Mouse (Mus musculus): ENCODE measurements around the gene Unc5a. TPM values are rescaled to one million over a fixed set of nuclear protein-coding genes. Genes with fewer than 3 reads are reported as not detected.

Gene Unc5a
- polyA plus RNA-seq, 1 experiment from 2014 or later, result 12.6 TPM

GRCm38 (mm10) chr13:54946406-54946805 is 2.8 kb upstream of the Unc5a start:
- no peak overlapping the region for H3K27ac ChIP-seq (replicated peaks; ENCODE audit: low read depth, low read length)
- DNase-seq (no peak), ATAC-seq (ENCODE audit: low FRiP score, low TSS enrichment) (no peak)
- no peaks in the 10 kb centered on the region for H3K9me3 ChIP-seq (ENCODE audit: control insufficient read depth, low read length)
- WGBS, result 74% methylated on average over 1 of the region's 1 CpGs
- H3K4me2 ChIP-seq (ENCODE audit: low read length), result no peak overlapping the region
- H3K4me3 ChIP-seq (replicated peaks; ENCODE audit: low read depth, low read length), result no peak overlapping the region
- H3K9ac ChIP-seq (replicated peaks; ENCODE audit: low read length), result no peak overlapping the region
- peaks cover 23% of the 10 kb centered on the region; the same call in 1 of the 2 replicates for H3K4me1 ChIP-seq (ENCODE audit: control insufficient read depth, insufficient read depth, low read length)
- peaks cover 40% of the 10 kb centered on the region for H3K27me3 ChIP-seq (ENCODE audit: control insufficient read depth, insufficient read depth, low read length)
- no peaks in the 10 kb centered on the region for H3K36me3 ChIP-seq (ENCODE audit: control insufficient read depth, insufficient read depth, low read length)

GRCm38 (mm10) chr13:54949592-54949991 is 381 bp downstream of the Unc5a start:
- Histone ChIP-seq H3K36me3 (ENCODE audit: control insufficient read depth, insufficient read depth, low read length) (no peaks in the 10 kb centered on the region), H3K9me3 (ENCODE audit: control insufficient read depth, low read length) (no peaks in the 10 kb centered on the region), H3K4me3 (replicated peaks; ENCODE audit: low read depth, low read length) (peak overlapping the region; percentile 65), H3K9ac (replicated peaks; ENCODE audit: low read length) (peak overlapping the region; percentile 82), H3K4me1 (ENCODE audit: control insufficient read depth, insufficient read depth, low read length) (peaks cover 29% of the 10 kb centered on the region; the same call in 1 of the 2 replicates), H3K27ac (replicated peaks; ENCODE audit: low read depth, low read length) (peak overlapping the region; percentile 86), H3K27me3 (ENCODE audit: control insufficient read depth, insufficient read depth, low read length) (peaks cover 63% of the 10 kb centered on the region), H3K4me2 (ENCODE audit: low read length) (peak overlapping the region; percentile 97)
- ATAC-seq (ENCODE audit: low FRiP score, low TSS enrichment), result peak; percentile 28; the same call in 1 of the 2 replicates
- under 1% methylated on average over 38 of the region's 44 CpGs for WGBS
- DNase-seq, result peak; percentile 71

- Histone ChIP-seq H3K4me1 (ENCODE audit: control insufficient read depth, insufficient read depth, low read length) (peaks cover 25% of the 10 kb centered on the region), H3K9ac (replicated peaks; ENCODE audit: low read length) (peak overlapping the region; percentile 82), H3K9me3 (ENCODE audit: control insufficient read depth, low read length) (no peaks in the 10 kb centered on the region), H3K4me2 (ENCODE audit: low read length) (peak overlapping the region; percentile 97), H3K4me3 (replicated peaks; ENCODE audit: low read depth, low read length) (peak overlapping the region; percentile 65), H3K27me3 (ENCODE audit: control insufficient read depth, insufficient read depth, low read length) (peaks cover 63% of the 10 kb centered on the region), H3K27ac (replicated peaks; ENCODE audit: low read depth, low read length) (no peak overlapping the region), H3K36me3 (ENCODE audit: control insufficient read depth, insufficient read depth, low read length) (no peaks in the 10 kb centered on the region)
- 0% methylated on average over 9 of the region's 9 CpGs for WGBS
- peak; percentile 46 for DNase-seq
- ATAC-seq (ENCODE audit: low FRiP score, low TSS enrichment), result peak; percentile 27; the same call in 1 of the 2 replicates
Observed at GRCm38 (mm10) chr13:54950131-54950530, 920 bp downstream of the Unc5a start.

GRCm38 (mm10) chr13:54951166-54951565 is 2.0 kb downstream of the Unc5a start:
- ATAC-seq (ENCODE audit: low FRiP score, low TSS enrichment), result no peak
- Histone ChIP-seq H3K4me2 (ENCODE audit: low read length) (peak overlapping the region; percentile 97), H3K9me3 (ENCODE audit: control insufficient read depth, low read length) (no peaks in the 10 kb centered on the region), H3K27ac (replicated peaks; ENCODE audit: low read depth, low read length) (no peak overlapping the region), H3K27me3 (ENCODE audit: control insufficient read depth, insufficient read depth, low read length) (peaks cover 62% of the 10 kb centered on the region), H3K4me3 (replicated peaks; ENCODE audit: low read depth, low read length) (peak overlapping the region; percentile 65), H3K36me3 (ENCODE audit: control insufficient read depth, insufficient read depth, low read length) (no peaks in the 10 kb centered on the region), H3K4me1 (ENCODE audit: control insufficient read depth, insufficient read depth, low read length) (peaks cover 33% of the 10 kb centered on the region), H3K9ac (replicated peaks; ENCODE audit: low read length) (peak overlapping the region; percentile 82; the same call in 1 of the 2 replicates)
- WGBS, result 48% methylated on average over 5 of the region's 5 CpGs
- no peak for DNase-seq

GRCm38 (mm10) chr13:54954745-54955144 is 5.5 kb downstream of the Unc5a start:
- peaks cover 59% of the 10 kb centered on the region for H3K27me3 ChIP-seq (ENCODE audit: control insufficient read depth, insufficient read depth, low read length)
- WGBS, result 57% methylated on average over 2 of the region's 2 CpGs

GRCm38 (mm10) chr13:54955695-54956471 is 6.7 kb downstream of the Unc5a start:
- peak overlapping the region; percentile 44 for H3K4me3 ChIP-seq (replicated peaks; ENCODE audit: low read depth, low read length)
- ATAC-seq (ENCODE audit: low FRiP score, low TSS enrichment), result peak; percentile 85
- H3K9ac ChIP-seq (replicated peaks; ENCODE audit: low read length), result peak overlapping the region; percentile 60
- H3K27me3 ChIP-seq (ENCODE audit: control insufficient read depth, insufficient read depth, low read length), result peaks cover 68% of the 10 kb centered on the region
- DNase-seq, result peak; percentile 92
- H3K27ac ChIP-seq (replicated peaks; ENCODE audit: low read depth, low read length), result peak overlapping the region; percentile 76
- H3K36me3 ChIP-seq (ENCODE audit: control insufficient read depth, insufficient read depth, low read length), result no peaks in the 10 kb centered on the region
- peak overlapping the region; percentile 86 for H3K4me2 ChIP-seq (ENCODE audit: low read length)
- WGBS, result under 1% methylated on average over 61 of the region's 61 CpGs
- no peaks in the 10 kb centered on the region for H3K9me3 ChIP-seq (ENCODE audit: control insufficient read depth, low read length)
- peaks cover 31% of the 10 kb centered on the region for H3K4me1 ChIP-seq (ENCODE audit: control insufficient read depth, insufficient read depth, low read length)

More at GRCm38 (mm10) chr13:54954745-54955144, 5.5 kb downstream of the Unc5a start:
- Histone ChIP-seq H3K4me3 (replicated peaks; ENCODE audit: low read depth, low read length) (no peak overlapping the region), H3K36me3 (ENCODE audit: control insufficient read depth, insufficient read depth, low read length) (no peaks in the 10 kb centered on the region), H3K4me1 (ENCODE audit: control insufficient read depth, insufficient read depth, low read length) (peaks cover 35% of the 10 kb centered on the region), H3K27ac (replicated peaks; ENCODE audit: low read depth, low read length) (no peak overlapping the region), H3K9me3 (ENCODE audit: control insufficient read depth, low read length) (no peaks in the 10 kb centered on the region), H3K4me2 (ENCODE audit: low read length) (no peak overlapping the region; the same call in 1 of the 2 replicates), H3K9ac (replicated peaks; ENCODE audit: low read length) (no peak overlapping the region)
- ATAC-seq (ENCODE audit: low FRiP score, low TSS enrichment), result no peak
- no peak for DNase-seq

GRCm38 (mm10) chr13:54957281-54957680 is 8.1 kb downstream of the Unc5a start:
- ATAC-seq (ENCODE audit: low FRiP score, low TSS enrichment), result no peak
- no peak for DNase-seq
- no peak overlapping the region for H3K9ac ChIP-seq (replicated peaks; ENCODE audit: low read length)
- WGBS, result 62% methylated on average over 7 of the region's 7 CpGs
- H3K27ac ChIP-seq (replicated peaks; ENCODE audit: low read depth, low read length), result no peak overlapping the region
- H3K4me2 ChIP-seq (ENCODE audit: low read length), result no peak overlapping the region
- no peak overlapping the region for H3K4me3 ChIP-seq (replicated peaks; ENCODE audit: low read depth, low read length)
- peaks cover 23% of the 10 kb centered on the region for H3K4me1 ChIP-seq (ENCODE audit: control insufficient read depth, insufficient read depth, low read length)
- no peaks in the 10 kb centered on the region for H3K36me3 ChIP-seq (ENCODE audit: control insufficient read depth, insufficient read depth, low read length)
- no peaks in the 10 kb centered on the region for H3K9me3 ChIP-seq (ENCODE audit: control insufficient read depth, low read length)
- H3K27me3 ChIP-seq (ENCODE audit: control insufficient read depth, insufficient read depth, low read length), result peaks cover 59% of the 10 kb centered on the region

GRCm38 (mm10) chr13:54959059-54959701 is 10.0 kb downstream of the Unc5a start:
- Histone ChIP-seq H3K27me3 (ENCODE audit: control insufficient read depth, insufficient read depth, low read length) (peaks cover 45% of the 10 kb centered on the region), H3K4me1 (ENCODE audit: control insufficient read depth, insufficient read depth, low read length) (peaks cover 20% of the 10 kb centered on the region), H3K27ac (replicated peaks; ENCODE audit: low read depth, low read length) (no peak overlapping the region), H3K9me3 (ENCODE audit: control insufficient read depth, low read length) (no peaks in the 10 kb centered on the region), H3K4me2 (ENCODE audit: low read length) (no peak overlapping the region), H3K9ac (replicated peaks; ENCODE audit: low read length) (no peak overlapping the region), H3K36me3 (ENCODE audit: control insufficient read depth, insufficient read depth, low read length) (no peaks in the 10 kb centered on the region), H3K4me3 (replicated peaks; ENCODE audit: low read depth, low read length) (no peak overlapping the region)
- ATAC-seq (ENCODE audit: low FRiP score, low TSS enrichment), result no peak
- WGBS, result 44% methylated on average over 15 of the region's 15 CpGs
- DNase-seq, result no peak
